Mouse (Mus musculus): ENCODE data around the gene Stx4a.

Stx4a gene

DNA sequence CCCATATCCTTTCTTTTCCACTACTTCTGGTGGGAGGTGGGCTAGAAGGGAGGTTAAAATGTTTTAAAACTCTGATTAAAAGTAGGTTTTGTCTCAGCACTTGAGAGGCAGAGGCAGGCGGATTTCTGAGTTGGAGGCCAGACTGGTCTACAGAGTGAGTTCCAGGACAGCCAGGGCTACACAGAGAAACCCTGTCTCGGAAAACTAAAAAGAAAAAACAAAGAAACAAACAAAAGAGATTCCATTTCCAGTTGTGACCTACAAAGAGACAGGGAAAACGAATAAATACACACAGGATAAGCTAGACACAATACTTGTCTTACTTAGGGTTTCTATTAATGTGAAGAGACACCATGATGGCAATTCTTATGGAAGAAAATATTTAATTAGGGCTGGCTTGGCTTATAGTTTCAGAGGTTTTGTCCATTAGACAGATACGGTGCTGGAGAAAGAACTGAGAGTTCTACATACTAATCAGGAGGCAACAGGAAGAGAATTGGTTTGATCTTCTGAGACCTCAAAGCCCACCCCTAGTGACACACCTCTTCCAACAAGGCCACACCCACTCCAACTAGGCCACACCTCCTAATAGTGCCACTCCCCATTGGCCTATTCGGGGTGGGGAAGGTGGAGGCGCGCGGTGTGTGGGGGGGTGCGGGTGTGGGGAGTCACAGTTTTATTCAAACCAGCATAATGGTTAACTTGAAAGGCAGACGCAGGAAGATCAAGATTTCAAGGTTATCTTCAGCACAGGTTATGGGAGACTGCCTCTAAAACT lies 74.3 kb downstream of the Stx4a start:
- DNase-seq (ENCODE audit: low spot score in 2 of 2), result no peak
